Mouse (Mus musculus) central nervous system, embryonic 11.5 days (tissue): ENCODE measurements around the gene Csmd2. TPM values are rescaled to one million over a fixed set of nuclear protein-coding genes. Genes with fewer than 3 reads are reported as not detected.

Experiments
- polyA plus RNA-seq: library from polyadenylated mRNA; depleted of rRNA; stranded (reverse); fragments of >200 nt; gene quantifications from 2 replicates; pipeline ENCODE4 v1.2.3, GENCODE M21; 2012; rRNA removed

Gene Csmd2
- 4.2 and 5.1 TPM in 2 replicates for polyA plus RNA-seq

GRCm38 (mm10) chr4:127987784-127988455 lies at the start of gene Csmd2:
TSS of gene Csmd2 (plus strand) at chr4:127987857.

GRCm38 (mm10) chr4:127970901-127971868 lies 16.5 kb upstream of the Csmd2 start, which contains the start of gene CK137956:
TSS of gene CK137956 (minus strand) at chr4:127970951.

GRCm38 (mm10) chr4:128260907-128261560 lies 273.4 kb downstream of the Csmd2 start, which contains the start of gene Hmgb4:
TSS of gene Hmgb4 (minus strand) at chr4:128260957.

GRCm38 (mm10) chr4:128609925-128610402 lies 622.3 kb downstream of the Csmd2 start, which contains the start of gene Zscan20:
TSS of gene Zscan20 (minus strand) at chr4:128610098.

Other genes starting within 250 kb of the Csmd2 start
- 0.27 and 0.34 TPM in 2 replicates for gene CK137956, start 16.9 kb upstream of the Csmd2 start, polyA plus RNA-seq